Mouse (Mus musculus) right cerebral cortex, postnatal 14 days (tissue): ENCODE measurements at regions not wholly inside any gene's neighbourhood (a gene's known extent, or its start where the extent isn't known, plus 50 kb on each side); places are given as distances from the start of the nearest gene placed in this dataset.
A peak's percentile ranks its signal among the peaks of the same experiment; 100 is the strongest.

ENCODE experiments used
- DNase-seq: peaks from one replicate; pipeline ENCODE4 v3.0.0; 2022

GRCm38 (mm10) chr9:30299844-30300243 is 127.1 kb upstream of the Snx19 start:
- DNase-seq: peak; percentile 81

GRCm38 (mm10) chr9:30308281-30308680 is 118.6 kb upstream of the Snx19 start:
- no peak for DNase-seq

- DNase-seq: no peak
Observed at GRCm38 (mm10) chr9:30313360-30313759, 113.5 kb upstream of the Snx19 start.

GRCm38 (mm10) chr9:30314355-30315171 is 112.3 kb upstream of the Snx19 start:
- DNase-seq: peak; percentile 17

- peak; percentile 73 for DNase-seq
Observed at GRCm38 (mm10) chr9:30315172-30315644, 111.7 kb upstream of the Snx19 start.

- DNase-seq: no peak
Observed at GRCm38 (mm10) chr9:30344866-30345265, 82.0 kb upstream of the Snx19 start.

GRCm38 (mm10) chr9:30353965-30354364 is 72.9 kb upstream of the Snx19 start:
- no peak for DNase-seq

- no peak for DNase-seq
Observed at GRCm38 (mm10) chr9:30355642-30356041, 71.3 kb upstream of the Snx19 start.

GRCm38 (mm10) chr9:30369554-30370440 is 57.1 kb upstream of the Snx19 start:
- no peak for DNase-seq

- no peak for DNase-seq
Observed at GRCm38 (mm10) chr9:30370789-30371188, 56.1 kb upstream of the Snx19 start.

- DNase-seq: no peak
Observed at GRCm38 (mm10) chr9:30376908-30377307, 50.0 kb upstream of the Snx19 start.
